Mouse (Mus musculus) left cerebral cortex, postnatal 4 days (tissue): Measurements from ENCODE around the gene Sptbn1. TPM values are rescaled to one million over a fixed set of nuclear protein-coding genes. Genes with fewer than 3 reads are reported as not detected.
A peak's percentile ranks its signal among the peaks of the same experiment; 100 is the strongest.

Experiments used
- DNase-seq: peaks from one replicate; pipeline ENCODE4 v3.0.0-alpha.2; 2022
- intact Hi-C: fragments of 180-260 bp; cut with DNase I; formaldehyde crosslinking; loops from one replicate; pipeline ENCODE4 v1.15.1; 2025
- total RNA-seq, 2 experiments: library from RNA; stranded (reverse); gene quantifications; 2 replicates each; pipeline ENCODE4 v1.2.3; 2021

Gene Sptbn1
- 100 to 1,000 TPM; 589 to 608 TPM for total RNA-seq

DNA sequence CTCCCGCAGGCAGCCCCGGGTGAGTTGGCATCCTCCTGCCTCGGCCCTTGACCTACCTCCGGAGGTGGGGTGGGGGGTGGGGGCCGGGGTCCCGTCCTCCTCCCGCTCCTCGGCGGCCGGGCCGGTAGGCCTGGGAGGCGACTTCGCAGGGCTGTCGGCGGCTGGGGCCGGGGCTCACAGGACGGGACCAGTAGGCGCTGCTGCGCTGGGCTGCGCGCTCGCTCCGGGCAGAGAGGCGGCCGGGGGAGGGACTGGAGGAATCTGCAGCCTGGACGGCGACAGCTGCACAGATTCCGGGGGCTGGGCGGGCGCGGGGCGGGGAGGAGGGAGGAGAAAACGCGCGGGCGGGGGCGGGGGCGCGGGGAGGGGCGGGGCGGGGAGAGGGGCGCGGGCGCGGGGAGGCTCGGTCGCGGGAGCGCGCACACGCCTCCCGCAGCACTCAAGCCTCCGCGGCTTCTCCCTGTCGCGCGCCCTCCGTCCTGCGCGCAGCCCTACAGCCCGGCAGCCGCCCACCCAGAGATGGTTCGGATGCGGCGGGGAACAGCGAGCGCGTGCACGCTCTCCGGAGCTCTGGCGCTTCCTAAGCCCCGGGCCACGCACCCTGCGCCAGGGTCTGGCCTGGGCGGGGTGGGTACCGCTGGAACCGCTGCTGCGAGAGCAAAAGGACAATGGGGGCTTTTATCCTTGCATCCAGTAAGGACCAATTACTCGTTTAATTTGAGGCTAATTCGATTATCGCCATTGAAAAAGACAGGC is at the start of gene Sptbn1:
Gene Sptbn1, minus strand, starts transcription at position 284 of the 756 bp plus-strand sequence.
- peak; percentile 92 for DNase-seq
- intact Hi-C loops, result loop anchor here (5.0 to 10.0 kb wide), 2 partner anchors 204 to 387 kb away; partner anchors contain the start of gene 4930505A04Rik

DNA sequence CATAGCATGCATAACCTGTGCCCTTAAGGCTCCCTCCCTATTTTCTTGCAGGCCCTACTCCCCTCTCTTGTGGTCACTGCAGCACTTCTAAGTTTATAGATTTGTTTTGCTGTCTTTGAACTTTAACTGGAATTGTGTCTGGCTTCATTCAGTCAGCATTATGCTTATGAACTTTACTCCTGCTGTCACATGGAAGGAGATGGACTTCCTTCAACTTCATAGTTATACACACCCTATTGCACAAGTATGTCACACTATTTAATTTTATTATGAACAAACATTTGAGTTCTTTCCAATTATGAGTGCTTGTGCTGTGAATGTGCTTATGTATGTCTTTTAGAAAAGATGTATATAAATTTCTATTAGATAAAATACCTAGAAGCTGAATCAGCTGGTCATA is 26.3 kb upstream of the Sptbn1 start:
- DNase-seq, result no peak
- intact Hi-C loops, result no loop called here

DNA sequence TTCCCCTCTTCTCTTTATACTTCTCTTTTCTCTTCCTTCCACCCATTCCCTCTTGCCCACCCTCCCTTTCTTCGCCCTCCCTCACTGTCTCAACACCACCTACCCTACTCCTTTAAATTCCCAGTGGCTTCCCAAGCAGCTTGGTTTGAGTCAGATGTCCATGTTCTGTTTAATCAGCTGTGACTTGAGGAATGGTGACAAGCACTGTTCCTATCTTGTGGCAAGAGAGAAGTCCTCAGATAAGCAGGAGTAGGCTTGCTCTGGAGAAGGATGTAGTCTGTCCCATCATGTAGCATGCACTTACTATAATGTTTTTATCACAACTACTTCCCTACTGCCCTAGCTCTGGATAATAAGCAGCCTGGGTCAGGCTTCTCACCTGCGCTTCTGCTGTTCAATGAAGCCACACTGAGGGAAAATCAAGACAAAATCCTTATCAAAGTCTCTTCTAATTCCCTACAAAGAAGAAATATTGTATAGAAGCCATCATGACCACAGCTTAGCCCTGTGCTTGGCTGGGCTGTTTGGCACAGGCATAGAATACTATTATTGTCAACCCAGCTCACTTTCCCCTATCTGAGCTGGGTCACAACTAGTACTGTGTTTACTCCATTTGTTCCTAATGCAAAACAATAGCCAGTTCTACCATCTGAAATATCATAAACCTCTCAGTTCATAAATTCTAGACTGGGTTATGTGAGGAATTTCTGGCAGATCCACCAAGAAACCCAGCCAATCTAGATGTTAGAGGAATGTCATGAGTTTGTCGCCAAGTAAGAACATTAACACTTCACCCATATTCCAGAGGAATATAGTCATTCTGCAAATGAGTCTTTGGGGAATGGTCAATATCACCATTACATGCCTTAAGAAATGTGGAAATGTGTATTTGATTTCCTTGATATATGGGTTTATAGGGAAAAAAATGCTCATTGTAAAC is 24.5 kb upstream of the Sptbn1 start:
- DNase-seq, result no peak
- intact Hi-C loops, result no loop called here

DNA sequence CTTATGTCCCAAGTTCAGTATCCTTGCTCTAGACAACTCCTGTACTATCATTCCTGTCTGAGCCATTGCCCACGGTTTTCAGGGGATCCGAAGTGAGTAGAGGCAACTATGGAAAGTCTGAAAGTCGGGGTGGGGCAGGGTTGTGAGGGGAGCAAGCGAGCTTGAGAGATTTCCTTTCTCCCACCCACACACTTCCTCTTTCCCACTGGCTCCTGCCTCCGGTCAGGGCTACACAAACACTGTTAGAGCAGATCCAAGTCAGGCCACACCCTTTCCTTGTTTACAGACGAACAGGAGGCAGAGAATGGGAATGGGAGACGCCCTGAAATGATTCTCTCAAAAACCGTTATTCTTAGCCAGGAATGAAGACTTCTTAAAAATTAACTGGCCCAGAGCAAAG is 23.2 kb upstream of the Sptbn1 start:
- intact Hi-C loops, result no loop called here
- DNase-seq, result no peak

DNA sequence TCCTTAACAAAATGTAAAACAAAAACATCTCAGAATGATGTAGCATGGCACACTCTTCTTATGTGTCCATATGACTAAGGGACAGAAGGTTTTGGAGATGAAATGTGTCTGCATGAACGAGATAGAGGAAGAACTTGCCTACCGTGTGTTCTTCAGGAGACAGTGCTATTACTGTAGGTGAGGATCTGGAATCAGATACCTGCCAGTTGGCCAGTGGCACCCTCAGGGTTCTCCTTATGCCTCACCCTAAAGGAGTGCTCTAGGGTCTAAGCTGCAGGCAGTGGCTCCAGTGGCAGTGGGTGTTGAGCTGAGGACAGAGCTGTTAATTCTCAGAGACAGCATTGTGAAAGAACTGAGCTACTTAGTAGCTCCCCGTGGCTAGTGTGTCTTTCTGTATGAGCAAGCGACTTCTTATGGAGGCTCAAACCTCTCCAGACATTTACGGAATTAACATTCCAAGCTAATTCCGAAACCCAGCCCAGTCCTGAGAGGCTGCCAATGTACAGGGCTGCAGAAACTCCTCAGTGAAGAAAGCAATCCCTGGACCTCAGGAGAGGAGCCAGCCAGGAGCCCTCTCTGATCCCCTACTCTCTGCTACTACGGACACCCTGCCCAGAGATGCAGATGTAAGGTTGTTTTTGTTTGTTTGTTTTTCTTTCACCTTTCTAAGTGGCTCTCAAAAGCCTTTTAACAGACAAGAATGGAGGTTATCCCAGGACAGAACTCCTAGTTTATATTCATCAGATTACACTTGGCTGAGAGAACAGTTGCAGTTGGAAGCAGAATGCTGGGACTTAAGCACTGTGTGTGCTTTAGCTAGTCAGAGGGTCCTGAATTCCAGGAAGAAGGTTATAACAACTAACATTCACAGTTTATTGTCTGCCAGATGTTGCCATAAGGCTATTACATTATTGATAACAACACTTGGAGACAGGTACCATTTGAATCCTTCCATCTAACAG is 21.8 kb upstream of the Sptbn1 start:
- no peak for DNase-seq
- intact Hi-C loops, result no loop called here

DNA sequence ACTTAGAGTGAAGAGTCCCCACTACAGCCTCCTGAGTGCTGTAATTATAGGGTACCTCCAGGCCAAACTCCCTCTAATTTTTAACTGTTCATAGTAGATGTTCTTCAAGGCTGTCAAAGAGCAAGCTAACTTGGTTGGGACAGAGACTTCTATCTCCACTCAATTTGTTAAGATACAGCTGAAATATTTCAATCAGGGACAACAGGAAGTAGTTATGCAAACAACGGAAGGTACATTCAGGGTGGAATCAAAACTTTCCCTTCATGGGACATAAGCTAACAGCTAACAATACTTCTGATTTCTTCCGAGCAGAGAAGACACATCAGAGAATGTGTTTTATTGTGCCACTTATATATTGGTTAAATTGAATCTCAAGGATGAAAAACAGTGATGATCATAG is 20.1 kb upstream of the Sptbn1 start:
- no peak for DNase-seq
- intact Hi-C loops, result no loop called here

DNA sequence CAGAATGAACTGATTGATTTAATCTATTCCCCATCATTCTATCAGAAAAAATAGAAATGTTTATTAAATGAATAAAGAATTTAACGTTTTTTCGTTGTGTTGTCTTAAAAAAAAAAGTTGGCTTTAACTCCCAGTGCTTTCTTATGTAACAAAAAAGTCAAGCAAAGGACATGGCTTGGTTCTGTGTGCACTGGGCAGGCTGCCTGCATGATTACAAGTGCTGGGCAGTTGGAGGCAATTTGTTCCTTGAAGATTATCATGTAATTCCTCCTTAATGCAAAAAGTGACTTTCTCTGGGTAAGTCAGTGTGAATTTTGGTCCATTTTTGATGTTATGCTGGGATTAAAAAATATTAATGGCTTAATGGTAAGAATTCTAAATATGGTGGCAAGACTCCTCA is 15.7 kb upstream of the Sptbn1 start:
- intact Hi-C loops, result no loop called here

DNA sequence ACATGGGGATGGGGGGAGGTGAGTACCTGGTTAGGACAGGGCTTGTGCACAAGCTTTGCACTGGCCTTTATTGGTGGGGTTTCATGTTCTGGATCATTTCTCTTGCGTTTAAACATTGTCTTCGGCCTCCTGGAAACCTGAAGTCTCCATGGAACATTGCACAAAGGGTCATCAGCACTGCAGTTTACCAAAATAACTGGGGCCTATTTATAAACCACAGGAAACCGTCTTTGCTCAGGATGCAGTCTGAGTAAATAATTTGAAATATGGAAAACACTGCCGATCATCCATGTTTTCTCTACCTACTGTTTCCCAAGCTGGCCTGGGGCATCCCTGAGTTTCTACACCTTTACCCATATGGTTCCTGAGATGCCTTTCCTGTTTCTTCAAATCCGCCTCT is 13.1 kb upstream of the Sptbn1 start:
- intact Hi-C loops, result no loop called here
- DNase-seq, result no peak

More for the DNA sequence above, 15.7 kb upstream of the Sptbn1 start:
- no peak for DNase-seq

DNA sequence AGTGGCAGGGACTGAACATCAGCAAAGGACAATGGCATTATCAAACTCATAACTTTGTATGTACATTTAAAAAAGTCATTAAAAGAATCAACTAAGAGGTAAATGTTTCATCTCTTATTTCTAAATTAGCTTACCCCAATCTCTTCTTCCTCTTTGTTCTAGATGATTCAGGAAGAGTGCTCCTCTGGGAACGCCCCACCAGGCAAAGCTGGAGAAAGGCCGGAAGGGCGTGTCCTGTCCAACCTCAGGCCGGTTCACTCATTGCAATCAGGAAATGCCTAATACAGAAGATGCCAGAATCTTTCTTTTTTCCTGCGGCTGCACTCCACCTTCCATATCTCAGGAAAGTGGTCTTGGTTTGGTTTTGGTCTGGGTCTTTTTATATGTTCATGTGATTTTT is 11.3 kb upstream of the Sptbn1 start:
- intact Hi-C loops, result no loop called here
- DNase-seq, result no peak

DNA sequence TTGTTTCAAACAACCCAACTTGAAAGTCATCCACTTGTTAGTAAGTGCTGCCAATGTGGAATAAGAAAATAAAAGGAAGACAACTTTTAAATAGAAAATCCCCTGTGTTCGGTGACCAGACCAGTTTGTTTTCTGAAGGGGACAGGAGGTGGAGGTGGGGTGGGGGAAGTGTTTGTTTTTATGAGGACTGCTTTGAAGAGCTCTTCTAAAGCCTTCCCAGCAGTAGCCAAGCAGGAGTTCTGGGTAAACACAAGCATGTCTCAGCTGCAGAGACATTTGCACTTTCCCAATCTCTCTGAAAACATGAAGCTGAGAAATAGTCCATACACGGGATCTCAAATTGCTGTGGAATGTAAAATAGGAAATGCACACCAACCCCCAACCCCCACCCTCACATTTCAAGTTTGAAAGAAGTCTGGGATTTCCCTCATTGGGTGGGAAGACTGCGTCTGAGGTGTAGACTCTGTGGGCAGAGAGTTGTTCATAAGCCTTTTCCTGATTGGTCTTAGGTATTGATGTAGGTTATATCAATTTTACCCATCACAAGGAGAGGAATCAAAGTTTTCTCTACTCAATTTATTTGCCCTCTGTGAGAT is 7.6 kb upstream of the Sptbn1 start:
- no peak for DNase-seq
- intact Hi-C loops, result no loop called here

DNA sequence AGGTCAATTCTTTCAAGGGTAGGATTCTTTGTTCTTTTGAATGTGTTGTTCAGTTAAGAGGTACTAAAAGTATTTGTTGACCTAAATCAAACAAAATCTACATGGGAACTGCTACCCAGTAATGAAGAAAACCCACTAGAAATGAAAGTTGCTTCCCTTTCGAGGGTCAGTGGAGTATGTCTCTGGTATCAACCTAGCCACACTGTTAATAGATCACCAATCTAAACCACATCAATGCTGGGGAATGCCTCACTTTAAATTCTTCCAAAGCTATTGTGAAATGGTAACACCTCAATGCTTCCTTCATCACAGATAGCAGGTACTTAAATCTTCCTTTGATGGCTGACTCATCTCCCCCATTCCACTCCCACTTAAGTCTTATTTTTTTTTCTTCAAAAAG is 1.5 kb upstream of the Sptbn1 start:
- intact Hi-C loops, result loop anchor here (5.0 to 10.0 kb wide), 2 partner anchors 203 to 385 kb away; partner anchors contain the start of gene 4930505A04Rik
- no peak for DNase-seq

DNA sequence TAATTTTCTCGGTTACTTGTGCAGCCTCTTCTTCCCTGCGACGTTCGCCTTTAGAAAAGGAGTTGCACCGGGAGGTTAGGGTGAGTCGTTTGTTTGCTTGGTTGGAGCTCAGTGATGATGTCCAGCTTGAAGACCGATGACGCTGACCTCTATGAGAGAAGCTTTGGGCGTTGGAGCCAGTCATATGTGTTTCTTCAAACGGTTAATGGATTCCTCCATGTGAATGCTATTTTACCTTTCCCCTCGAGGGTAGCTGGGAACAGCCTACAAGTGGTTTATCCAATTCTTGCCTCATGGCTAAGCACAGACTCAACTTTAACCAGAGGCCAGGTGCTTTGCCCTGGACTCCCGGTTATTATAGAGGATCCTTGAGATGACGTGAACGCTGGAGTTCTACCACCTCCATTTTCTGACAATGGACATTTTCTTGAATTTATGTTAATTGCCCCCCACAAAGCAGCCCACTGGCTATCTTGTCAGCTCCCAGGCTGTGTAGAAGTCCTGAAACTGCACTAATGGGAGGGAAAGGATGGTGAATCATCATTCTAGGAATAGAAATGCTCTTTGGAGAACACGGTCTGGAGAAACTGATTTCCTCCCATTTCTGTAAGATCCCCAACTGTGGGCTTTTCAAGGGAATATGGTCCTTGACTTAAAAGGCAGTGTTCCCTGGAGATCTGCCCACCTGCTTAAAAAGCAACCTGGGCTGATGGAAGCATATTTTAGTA is 837 bp upstream of the Sptbn1 start:
- intact Hi-C loops, result loop anchor here (5.0 to 10.0 kb wide), 2 partner anchors 203 to 386 kb away; partner anchors contain the start of gene 4930505A04Rik
- no peak for DNase-seq

DNA sequence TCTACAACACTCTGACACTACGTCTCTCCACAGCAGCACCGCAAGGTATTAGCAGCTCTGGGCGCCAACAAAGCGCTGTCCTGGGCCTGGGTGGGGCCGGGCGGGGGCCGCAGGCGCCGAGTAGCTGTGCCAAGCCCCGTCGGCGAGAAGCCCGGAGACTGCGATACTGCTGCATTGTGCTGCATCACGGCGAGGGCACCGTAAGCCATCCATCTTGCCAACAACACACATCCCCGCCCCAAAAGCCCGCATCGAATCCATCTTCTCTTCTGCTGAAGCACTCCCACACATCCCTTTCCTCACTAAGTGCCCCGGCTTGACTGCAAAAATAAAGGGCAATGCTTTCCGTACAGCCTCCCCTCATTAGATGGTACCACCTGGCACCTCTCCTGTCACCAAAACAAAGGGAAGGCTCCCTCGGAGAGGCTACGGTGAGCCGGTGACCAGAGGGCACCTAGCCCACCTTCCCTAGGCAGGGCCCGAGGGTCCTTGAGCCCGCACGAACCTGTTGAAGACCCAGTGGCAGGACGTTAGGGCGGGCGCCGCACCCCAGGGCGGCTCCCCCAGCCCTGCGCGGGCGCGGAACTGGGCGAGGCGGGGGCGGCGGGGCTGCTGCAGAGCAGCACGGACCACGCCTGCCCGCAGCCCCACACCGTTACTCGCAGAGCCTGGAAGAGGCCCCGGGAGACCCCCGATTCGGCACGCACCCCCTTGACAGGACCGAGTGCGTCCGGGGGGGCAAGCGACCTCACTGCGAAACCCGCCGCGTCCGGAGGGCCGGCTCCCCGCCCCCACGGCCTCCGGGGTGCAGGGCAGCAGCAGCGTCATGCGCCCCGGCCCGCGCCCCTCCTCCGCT is 711 bp downstream of the Sptbn1 start:
- peak; percentile 71 for DNase-seq
- intact Hi-C loops, result loop anchor here (5.0 to 10.0 kb wide), 2 partner anchors 205 to 388 kb away; partner anchors contain the start of gene 4930505A04Rik

DNA sequence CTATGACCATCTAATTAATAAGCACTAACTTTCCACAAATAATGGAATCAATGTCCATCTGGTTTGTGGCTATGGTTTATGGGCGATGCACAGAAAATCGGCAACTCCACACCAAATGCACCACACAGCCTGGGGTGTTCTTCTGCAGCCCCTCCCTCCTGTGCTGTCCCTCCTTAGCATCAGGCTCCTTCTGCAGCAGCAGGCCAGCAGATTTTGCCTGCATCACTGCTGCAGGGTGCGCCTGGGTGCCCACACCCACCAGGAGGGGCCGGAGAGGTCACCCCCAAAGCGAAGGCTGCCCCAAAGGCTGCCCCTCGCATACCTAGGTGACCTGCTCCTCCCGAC is 1.3 kb downstream of the Sptbn1 start:
- no peak for DNase-seq
- intact Hi-C loops, result loop anchor here (5.0 to 10.0 kb wide), 2 partner anchors 206 to 388 kb away; partner anchors contain the start of gene 4930505A04Rik

DNA sequence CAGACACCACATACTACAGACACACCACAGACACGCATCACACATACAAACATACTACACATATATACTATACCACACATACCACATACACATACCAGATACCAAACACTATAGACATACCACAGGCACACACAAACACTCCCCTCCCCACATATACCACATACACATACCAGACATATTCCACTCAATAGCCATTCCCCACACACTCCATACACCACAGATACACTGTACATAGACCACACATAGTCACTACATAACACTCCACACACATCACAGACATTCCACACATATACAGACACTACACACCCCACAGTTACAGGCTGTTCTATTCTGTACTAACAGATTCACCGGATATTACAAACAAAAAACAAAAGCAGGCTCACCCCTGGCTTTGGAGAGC is 2.3 kb downstream of the Sptbn1 start:
- DNase-seq, result no peak
- intact Hi-C loops, result loop anchor here (5.0 to 10.0 kb wide), 2 partner anchors 207 to 389 kb away; partner anchors contain the start of gene 4930505A04Rik

DNA sequence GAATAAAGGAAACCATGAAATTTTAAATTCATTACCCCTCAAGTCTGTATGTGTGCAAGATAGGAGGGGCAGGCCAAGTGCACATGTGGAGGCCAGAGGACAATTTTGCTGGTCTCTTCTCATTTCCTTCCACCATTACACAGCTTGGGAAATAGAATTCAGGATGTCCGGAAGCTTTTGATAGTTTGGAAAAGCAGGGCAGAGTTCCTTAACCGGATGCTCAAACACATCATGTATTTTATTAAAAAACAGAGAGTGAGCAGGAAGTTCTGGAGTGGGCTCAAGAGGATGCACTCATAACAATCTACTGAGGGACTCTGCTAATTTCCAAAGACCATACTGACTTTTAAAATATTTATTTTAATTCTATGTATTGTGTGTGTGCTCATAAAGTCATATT is 4.3 kb downstream of the Sptbn1 start:
- DNase-seq, result no peak
- intact Hi-C loops, result loop anchor here (10.0 kb wide), 1 partner anchor 391 kb away; no protein-coding TSS in a partner anchor

DNA sequence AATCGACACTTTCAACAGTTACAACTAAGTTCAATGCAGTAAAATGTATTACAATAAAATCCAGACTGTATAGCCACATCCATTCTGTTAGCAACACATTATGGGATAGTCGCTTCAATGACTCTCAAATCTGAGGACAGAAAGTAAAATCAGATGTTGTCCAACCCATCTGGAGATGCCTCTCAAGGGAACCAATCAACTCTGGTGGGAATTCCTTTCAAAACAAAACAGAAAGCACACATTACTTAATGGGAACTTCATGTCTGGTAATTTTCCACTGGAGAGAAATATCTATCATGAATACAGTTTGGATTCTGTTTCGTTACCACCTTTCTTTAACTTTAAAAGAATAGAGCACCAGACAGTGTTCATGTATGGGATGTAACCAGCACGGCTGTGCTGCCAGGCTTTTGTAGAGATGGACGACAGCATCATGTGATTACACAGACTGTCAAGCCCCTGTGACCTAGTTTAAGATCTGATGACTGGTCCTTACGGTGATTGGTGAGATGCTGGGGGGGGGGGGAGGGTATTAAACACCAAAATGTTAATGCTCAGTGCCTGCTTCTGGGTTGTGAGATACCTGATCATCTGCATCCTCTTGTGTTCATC is 9.1 kb downstream of the Sptbn1 start:
- DNase-seq, result no peak
- intact Hi-C loops, result no loop called here

DNA sequence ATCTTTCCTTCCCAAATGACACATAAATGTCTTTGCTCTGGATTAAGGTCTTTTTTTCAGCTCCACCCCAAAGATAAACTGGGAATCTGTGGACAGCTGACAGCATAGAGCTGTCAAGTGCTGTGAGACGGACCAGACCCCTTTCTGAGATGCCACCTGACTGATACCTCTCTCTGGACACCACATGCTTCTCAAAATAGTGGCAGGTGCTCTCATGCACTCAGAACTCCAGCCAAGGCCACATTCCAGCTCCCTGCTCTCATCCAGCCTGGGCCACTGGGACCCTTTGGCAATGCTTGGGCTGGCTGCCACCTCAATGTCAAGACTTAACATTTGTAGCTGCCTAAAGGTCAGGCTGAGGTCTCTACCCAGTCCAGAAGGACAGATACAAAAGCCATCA is 10.2 kb downstream of the Sptbn1 start:
- DNase-seq, result no peak
- intact Hi-C loops, result no loop called here
